Mouse (Mus musculus): ENCODE results near the gene Actrt3. TPM values are rescaled to one million over a fixed set of nuclear protein-coding genes. Genes with fewer than 3 reads are reported as not detected.

Actrt3 gene
- 0.24 TPM in 1 of 2 replicates, not detected in the other for polyA plus RNA-seq (2014; fragmentation: Nextera tagmentation; extraction: Ambion mirVana)

DNA sequence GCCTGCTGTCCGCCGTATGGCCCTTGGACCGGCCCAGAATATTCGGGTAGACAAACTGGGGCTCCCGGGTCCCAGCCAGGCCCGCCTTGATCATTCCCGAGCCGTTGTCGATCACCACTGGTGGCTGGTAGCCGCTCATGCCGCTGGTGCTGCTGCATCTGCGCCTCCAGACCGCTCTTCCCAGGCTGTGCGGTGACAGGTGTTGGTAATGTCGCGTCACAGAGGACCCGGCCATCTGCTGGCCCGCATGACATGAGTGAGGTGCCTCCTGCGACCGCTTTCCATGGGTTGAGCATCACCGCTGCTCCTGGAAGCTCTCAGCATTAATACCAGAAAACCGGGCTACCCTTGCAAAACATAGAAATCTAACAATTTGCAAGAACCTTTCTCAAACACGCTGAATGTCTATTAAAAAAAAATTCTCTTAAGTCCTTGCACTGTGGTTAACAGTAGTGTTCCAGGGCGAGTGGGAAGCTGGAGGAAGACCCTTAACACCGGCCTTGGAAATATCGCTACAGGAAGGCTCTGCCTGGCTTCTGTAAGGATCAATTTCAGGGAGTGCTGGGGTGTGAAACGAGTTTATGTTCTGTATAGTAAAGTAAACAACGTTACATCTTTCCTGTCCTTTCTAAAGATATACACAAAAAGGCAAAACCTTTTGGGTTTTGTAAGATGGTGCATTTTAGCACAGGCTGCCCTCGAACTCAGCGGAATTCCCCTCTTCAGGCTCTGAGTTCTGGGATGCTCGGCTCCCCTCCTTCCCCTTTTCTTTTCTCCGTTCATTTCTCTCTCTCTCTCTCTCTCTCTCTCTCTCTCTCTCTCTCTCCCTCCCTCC lies at the start of gene Actrt3:
TSS of gene Actrt3 (minus strand) at position 229 of the 835 bp plus-strand sequence.
- peak within 1 kb of the TSS; percentile 48 for H3K4me3 ChIP-seq (ENCODE audit: low read depth, low read length)
- 0 out of 2 replicates have a peak, but pooled peaks cover 2% of the 10 kb centered on the region for H3K27me3 ChIP-seq (ENCODE audit: control insufficient read depth, insufficient read depth, low read length)
- peak within 1 kb of the TSS; percentile 49 for H3K9ac ChIP-seq (ENCODE audit: low read length)
- H3K4me2 ChIP-seq (ENCODE audit: low read depth, severe bottlenecking), result peak within 1 kb of the TSS; percentile 75
- H3K36me3 ChIP-seq (ENCODE audit: control insufficient read depth, insufficient read depth, low read length), result peaks cover 2% of the 10 kb centered on the region; the same call in 1 of the 2 replicates
- H3K4me1 ChIP-seq (ENCODE audit: control insufficient read depth, insufficient read depth, low read length), result peaks cover 10% of the 10 kb centered on the region; the same call in 1 of the 2 replicates
- 2% methylated on average over 32 of the region's 32 CpGs for WGBS
- DNase-seq (ENCODE audit: low spot score) (peak; percentile 58), ATAC-seq (ENCODE audit: insufficient number of reproducible peaks, low FRiP score, low TSS enrichment, low read depth) (no peak)
- H3K27ac ChIP-seq (replicated peaks; ENCODE audit: low read depth, low read length), result 0 out of 2 replicates have a peak within 1 kb of the TSS, but pooled peaks have one; percentile 14
- no peaks in the 10 kb centered on the region for H3K9me3 ChIP-seq (ENCODE audit: control insufficient read depth, low read length)

DNA sequence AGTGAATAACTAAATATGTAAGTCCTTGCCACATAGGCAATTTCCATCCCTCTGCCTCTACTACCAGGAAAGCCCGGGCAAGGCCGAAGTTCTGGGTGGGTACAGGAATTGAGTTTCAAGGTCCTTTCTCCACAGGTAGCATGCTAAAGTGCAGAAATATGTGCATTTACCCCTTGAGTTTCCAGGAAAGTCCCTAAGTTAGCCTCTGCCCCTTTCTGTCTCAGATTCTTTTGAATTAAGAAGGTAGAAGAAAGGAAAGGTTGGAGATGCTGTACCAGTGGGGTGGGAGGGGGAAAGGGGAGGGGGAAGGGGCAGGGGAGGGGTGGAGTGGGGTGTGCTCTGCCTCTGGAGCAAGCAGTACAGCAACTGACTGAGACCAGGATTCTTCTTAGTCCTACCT lies 48.7 kb upstream of the Actrt3 start:
- Histone ChIP-seq H3K4me2 (ENCODE audit: low read depth, severe bottlenecking) (no peak overlapping the region), H3K4me3 (ENCODE audit: low read depth, low read length) (no peak overlapping the region), H3K27ac (replicated peaks; ENCODE audit: low read depth, low read length) (no peak overlapping the region), H3K4me1 (ENCODE audit: control insufficient read depth, insufficient read depth, low read length) (no peaks in the 10 kb centered on the region), H3K9me3 (ENCODE audit: control insufficient read depth, low read length) (no peaks in the 10 kb centered on the region), H3K36me3 (ENCODE audit: control insufficient read depth, insufficient read depth, low read length) (no peaks in the 10 kb centered on the region), H3K9ac (ENCODE audit: low read length) (no peak overlapping the region), H3K27me3 (ENCODE audit: control insufficient read depth, insufficient read depth, low read length) (peaks cover 15% of the 10 kb centered on the region)
- no peak for DNase-seq (ENCODE audit: low spot score)
- no peak for ATAC-seq (ENCODE audit: insufficient number of reproducible peaks, low FRiP score, low TSS enrichment, low read depth)
- WGBS, result 96% methylated on average over 2 of the region's 2 CpGs

DNA sequence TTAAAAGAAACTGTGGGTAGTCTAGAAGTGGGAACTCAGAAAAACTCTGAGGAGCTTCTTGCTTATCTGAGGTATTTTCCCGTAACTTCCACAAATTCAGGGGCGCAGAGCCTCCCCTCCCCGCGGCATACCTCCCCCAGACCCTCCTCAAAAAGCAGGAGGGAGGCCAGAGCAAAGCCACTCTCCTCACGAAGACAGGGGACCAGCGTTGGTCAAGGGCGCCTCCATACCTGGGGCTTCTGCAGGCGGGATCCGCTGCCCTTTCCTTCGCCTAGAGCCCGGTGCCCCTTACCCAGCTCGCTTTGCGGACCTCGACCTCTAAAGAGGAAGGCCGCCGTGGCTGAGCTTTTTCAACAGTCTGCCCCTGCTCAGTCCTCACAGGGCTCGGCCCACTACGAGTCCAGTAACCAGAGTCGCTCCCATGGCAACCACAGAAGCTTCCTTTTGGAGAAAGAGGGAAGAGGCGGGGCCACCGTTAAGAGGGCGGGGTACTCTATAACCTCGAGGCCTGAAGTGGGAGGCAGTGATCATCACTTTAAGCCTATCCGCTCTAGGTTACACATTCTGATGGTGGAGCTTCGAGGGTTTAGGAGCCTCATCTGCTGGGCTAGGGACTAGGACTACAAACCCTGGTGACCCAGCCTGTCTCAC lies 47.8 kb upstream of the Actrt3 start, which contains the start of gene Lrrc34:
TSS of gene Lrrc34 (minus strand) at position 430 of the 651 bp plus-strand sequence.
- WGBS, result 1% methylated on average over 25 of the region's 25 CpGs
- no peaks in the 10 kb centered on the region for H3K36me3 ChIP-seq (ENCODE audit: control insufficient read depth, insufficient read depth, low read length)
- peak within 1 kb of the TSS; percentile 53 for H3K4me2 ChIP-seq (ENCODE audit: low read depth, severe bottlenecking)
- H3K27me3 ChIP-seq (ENCODE audit: control insufficient read depth, insufficient read depth, low read length), result peaks cover 15% of the 10 kb centered on the region
- DNase-seq (ENCODE audit: low spot score) (peak; percentile 83), ATAC-seq (ENCODE audit: insufficient number of reproducible peaks, low FRiP score, low TSS enrichment, low read depth) (peak; percentile 90)
- no peaks in the 10 kb centered on the region for H3K4me1 ChIP-seq (ENCODE audit: control insufficient read depth, insufficient read depth, low read length)
- no peak within 1 kb of the TSS for H3K27ac ChIP-seq (replicated peaks; ENCODE audit: low read depth, low read length)
- peak within 1 kb of the TSS; percentile 60; the same call in 1 of the 2 replicates for H3K9ac ChIP-seq (ENCODE audit: low read length)
- peak within 1 kb of the TSS; percentile 31 for H3K4me3 ChIP-seq (ENCODE audit: low read depth, low read length)
- no peaks in the 10 kb centered on the region for H3K9me3 ChIP-seq (ENCODE audit: control insufficient read depth, low read length)

DNA sequence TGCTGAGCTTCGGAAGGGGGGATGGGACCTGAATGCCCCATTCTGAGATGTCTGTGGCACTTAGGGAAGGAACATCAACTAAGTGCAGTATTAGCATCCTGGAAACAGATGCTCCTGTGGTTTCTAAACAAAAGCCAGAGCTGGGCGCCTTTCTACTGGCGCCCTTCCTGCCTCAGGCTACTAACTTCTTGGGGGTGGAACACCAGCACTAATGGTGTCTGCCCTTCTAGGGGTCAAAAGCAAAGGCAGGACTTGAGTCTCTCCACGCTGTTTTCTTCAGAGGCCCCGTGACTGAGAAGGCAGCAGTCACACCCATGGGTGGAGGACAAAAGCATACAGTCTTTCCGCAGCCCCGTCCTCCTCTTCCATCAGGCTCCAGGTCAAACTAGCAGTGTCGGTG lies 47.0 kb upstream of the Actrt3 start:
- DNase-seq (ENCODE audit: low spot score), result no peak
- Histone ChIP-seq H3K36me3 (ENCODE audit: control insufficient read depth, insufficient read depth, low read length) (no peaks in the 10 kb centered on the region), H3K27me3 (ENCODE audit: control insufficient read depth, insufficient read depth, low read length) (peaks cover 15% of the 10 kb centered on the region), H3K9me3 (ENCODE audit: control insufficient read depth, low read length) (no peaks in the 10 kb centered on the region), H3K4me3 (ENCODE audit: low read depth, low read length) (no peak overlapping the region), H3K27ac (replicated peaks; ENCODE audit: low read depth, low read length) (no peak overlapping the region), H3K4me1 (ENCODE audit: control insufficient read depth, insufficient read depth, low read length) (no peaks in the 10 kb centered on the region), H3K4me2 (ENCODE audit: low read depth, severe bottlenecking) (no peak overlapping the region), H3K9ac (ENCODE audit: low read length) (no peak overlapping the region)
- no peak for ATAC-seq (ENCODE audit: insufficient number of reproducible peaks, low FRiP score, low TSS enrichment, low read depth)
- WGBS, result 56% methylated on average over 8 of the region's 8 CpGs

DNA sequence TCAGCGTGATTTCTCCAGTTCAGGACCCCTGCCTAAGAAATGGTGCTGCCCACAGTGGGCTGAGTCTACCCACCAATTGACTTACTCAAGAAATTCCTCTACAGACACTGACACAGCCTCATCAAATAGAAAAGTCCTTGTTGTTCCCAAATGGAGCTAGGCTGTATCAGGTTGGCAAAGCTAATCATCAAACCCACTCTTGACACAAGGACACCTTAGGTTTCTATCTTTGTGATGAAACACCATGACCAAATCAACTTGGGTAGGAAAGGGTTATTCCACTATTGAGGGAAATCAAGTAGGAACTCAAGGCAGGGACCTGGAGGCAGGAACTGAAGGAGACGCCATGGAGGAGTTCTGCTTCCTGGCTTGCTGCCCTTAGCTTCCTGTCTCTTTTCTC lies 44.5 kb upstream of the Actrt3 start, which contains the start of gene Lrriq4:
TSS of gene Lrriq4 (plus strand) at position 301 of the 400 bp plus-strand sequence.
- Histone ChIP-seq H3K27me3 (ENCODE audit: control insufficient read depth, insufficient read depth, low read length) (0 out of 2 replicates have a peak, but pooled peaks cover 4% of the 10 kb centered on the region), H3K36me3 (ENCODE audit: control insufficient read depth, insufficient read depth, low read length) (no peaks in the 10 kb centered on the region)

DNA sequence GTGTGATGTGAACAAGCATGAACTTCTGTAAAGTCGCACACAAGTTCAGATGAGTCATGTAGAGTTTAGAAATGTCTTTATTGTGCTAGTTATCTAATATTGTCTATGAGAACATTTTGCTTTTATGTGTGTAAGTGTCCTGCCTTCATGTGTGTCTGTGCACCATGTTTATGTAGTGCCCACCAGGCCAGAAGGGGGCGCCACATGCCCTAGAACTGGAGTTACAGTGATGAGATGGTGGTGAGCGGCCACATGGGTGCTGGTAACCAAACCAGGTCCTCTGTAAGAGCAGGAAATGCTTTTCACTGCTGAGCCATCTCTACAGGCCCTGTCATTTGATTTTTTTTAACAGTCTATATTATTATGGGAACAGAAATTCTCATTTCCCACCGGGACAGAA lies 35.9 kb upstream of the Actrt3 start:
- no peak overlapping the region for H3K27ac ChIP-seq (replicated peaks; ENCODE audit: low read depth, low read length)
- ATAC-seq (ENCODE audit: insufficient number of reproducible peaks, low FRiP score, low TSS enrichment, low read depth) (no peak), DNase-seq (ENCODE audit: low spot score) (no peak)
- H3K9me3 ChIP-seq (ENCODE audit: control insufficient read depth, low read length), result no peaks in the 10 kb centered on the region
- H3K9ac ChIP-seq (ENCODE audit: low read length), result no peak overlapping the region
- 86% methylated on average over 4 of the region's 4 CpGs for WGBS
- H3K4me1 ChIP-seq (ENCODE audit: control insufficient read depth, insufficient read depth, low read length), result no peaks in the 10 kb centered on the region
- no peaks in the 10 kb centered on the region for H3K36me3 ChIP-seq (ENCODE audit: control insufficient read depth, insufficient read depth, low read length)
- no peak overlapping the region for H3K4me3 ChIP-seq (ENCODE audit: low read depth, low read length)
- H3K4me2 ChIP-seq (ENCODE audit: low read depth, severe bottlenecking), result no peak overlapping the region
- H3K27me3 ChIP-seq (ENCODE audit: control insufficient read depth, insufficient read depth, low read length), result no peaks in the 10 kb centered on the region

More for the DNA sequence above, 44.5 kb upstream of the Actrt3 start, which contains the start of gene Lrriq4:
- DNase-seq (ENCODE audit: low spot score) (no peak), ATAC-seq (ENCODE audit: insufficient number of reproducible peaks, low FRiP score, low TSS enrichment, low read depth) (no peak)
- Histone ChIP-seq H3K27ac (replicated peaks; ENCODE audit: low read depth, low read length) (no peak within 1 kb of the TSS), H3K4me3 (ENCODE audit: low read depth, low read length) (no peak within 1 kb of the TSS), H3K4me1 (ENCODE audit: control insufficient read depth, insufficient read depth, low read length) (no peaks in the 10 kb centered on the region), H3K9me3 (ENCODE audit: control insufficient read depth, low read length) (no peaks in the 10 kb centered on the region), H3K4me2 (ENCODE audit: low read depth, severe bottlenecking) (no peak within 1 kb of the TSS), H3K9ac (ENCODE audit: low read length) (no peak within 1 kb of the TSS)
- WGBS, result 88% methylated on average over 2 of the region's 2 CpGs

DNA sequence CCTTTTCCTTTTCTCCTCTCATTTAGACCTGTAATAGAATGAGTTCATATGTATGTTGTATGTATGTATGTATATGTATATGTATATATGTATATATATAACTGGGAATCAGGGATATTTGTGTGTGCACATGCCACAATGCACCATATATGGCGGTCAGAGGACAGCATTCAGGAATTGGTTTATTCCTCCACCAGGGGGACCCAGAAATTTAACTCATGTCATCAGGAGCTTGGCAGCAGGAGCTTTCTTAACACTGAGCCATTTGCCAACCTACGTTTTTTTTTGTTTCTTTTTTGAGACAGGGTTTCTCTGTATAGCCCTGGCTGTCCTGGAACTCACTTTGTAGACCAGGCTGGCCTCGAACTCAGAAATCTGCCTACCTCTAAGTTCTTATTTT lies 33.9 kb upstream of the Actrt3 start:
- no peak overlapping the region for H3K4me2 ChIP-seq (ENCODE audit: low read depth, severe bottlenecking)
- H3K36me3 ChIP-seq (ENCODE audit: control insufficient read depth, insufficient read depth, low read length), result no peaks in the 10 kb centered on the region
- no peaks in the 10 kb centered on the region for H3K9me3 ChIP-seq (ENCODE audit: control insufficient read depth, low read length)
- DNase-seq (ENCODE audit: low spot score), result no peak
- H3K9ac ChIP-seq (ENCODE audit: low read length), result no peak overlapping the region
- 57% methylated on average over 3 of the region's 3 CpGs for WGBS
- H3K4me3 ChIP-seq (ENCODE audit: low read depth, low read length), result no peak overlapping the region
- H3K27me3 ChIP-seq (ENCODE audit: control insufficient read depth, insufficient read depth, low read length), result no peaks in the 10 kb centered on the region
- H3K4me1 ChIP-seq (ENCODE audit: control insufficient read depth, insufficient read depth, low read length), result no peaks in the 10 kb centered on the region
- no peak for ATAC-seq (ENCODE audit: insufficient number of reproducible peaks, low FRiP score, low TSS enrichment, low read depth)
- H3K27ac ChIP-seq (replicated peaks; ENCODE audit: low read depth, low read length), result no peak overlapping the region

DNA sequence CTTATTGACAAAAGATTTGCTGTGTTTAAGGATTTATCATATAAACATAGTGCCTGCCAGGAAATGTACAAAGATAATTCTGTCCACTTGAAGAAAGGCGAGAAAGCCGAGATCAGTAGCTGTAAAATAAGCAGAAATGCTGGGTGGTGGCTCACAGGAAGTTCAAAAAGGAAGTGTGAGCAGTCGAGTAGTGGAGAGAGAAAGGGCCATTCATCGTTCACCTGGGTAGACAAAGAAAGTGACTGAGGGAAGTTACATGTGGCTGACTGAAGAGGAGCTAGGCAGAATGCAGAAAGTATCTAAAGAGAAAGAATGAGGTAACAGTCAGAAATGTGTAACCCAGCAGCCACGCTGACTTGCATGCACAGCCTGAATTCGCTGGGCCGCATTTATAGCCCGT lies 20.4 kb upstream of the Actrt3 start:
- Histone ChIP-seq H3K4me3 (ENCODE audit: low read depth, low read length) (no peak overlapping the region), H3K4me1 (ENCODE audit: control insufficient read depth, insufficient read depth, low read length) (no peaks in the 10 kb centered on the region), H3K36me3 (ENCODE audit: control insufficient read depth, insufficient read depth, low read length) (peaks cover 10% of the 10 kb centered on the region; the same call in 1 of the 2 replicates), H3K9me3 (ENCODE audit: control insufficient read depth, low read length) (no peaks in the 10 kb centered on the region), H3K9ac (ENCODE audit: low read length) (no peak overlapping the region), H3K27ac (replicated peaks; ENCODE audit: low read depth, low read length) (no peak overlapping the region), H3K27me3 (ENCODE audit: control insufficient read depth, insufficient read depth, low read length) (no peaks in the 10 kb centered on the region), H3K4me2 (ENCODE audit: low read depth, severe bottlenecking) (no peak overlapping the region)
- DNase-seq (ENCODE audit: low spot score) (no peak), ATAC-seq (ENCODE audit: insufficient number of reproducible peaks, low FRiP score, low TSS enrichment, low read depth) (no peak)
- WGBS, result 90% methylated on average over 8 of the region's 8 CpGs
